Mouse (Mus musculus) heart, postnatal 0 days (tissue): ENCODE measurements around the gene Zfp385b. TPM values are rescaled to one million over a fixed set of nuclear protein-coding genes. Genes with fewer than 3 reads are reported as not detected.

Source experiments
- ATAC-seq: fragments of 200-750 bp; cut with Nextera tagmentation; 2 replicates; pipeline ENCODE4 v1.8.0; 2017; ENCODE audit warnings: low read depth, moderate number of reproducible peaks, moderate library complexity; ENCODE audit not compliant: insufficient read depth
- DNase-seq: peaks from one replicate; pipeline ENCODE4 v3.0.0-alpha.2; 2016; ENCODE audit warnings: low spot score
- H3K27ac ChIP-seq: fragments of 300-500 bp; sonication (generic); 2 replicates; pipeline ENCODE4 v1.5.1; 2014; ENCODE audit warnings: low read depth, mild to moderate bottlenecking
- H3K27me3 ChIP-seq: fragments of 300-500 bp; sonication (generic); 2 replicates; pipeline ENCODE4 v1.6.1; 2014; ENCODE audit warnings: low read length, mixed read lengths; ENCODE audit not compliant: control insufficient read depth, insufficient read depth
- H3K36me3 ChIP-seq: fragments of 300-500 bp; sonication (generic); replicated peaks from 2 replicates; pipeline ENCODE4 v1.6.1; 2014; ENCODE audit warnings: low read length, mixed read lengths; ENCODE audit not compliant: control insufficient read depth, insufficient read depth
- H3K4me1 ChIP-seq: fragments of 300-500 bp; sonication (generic); 2 replicates; pipeline ENCODE4 v1.6.1; 2014; ENCODE audit warnings: antibody characterized with exemption; ENCODE audit not compliant: control insufficient read depth, insufficient read depth
- H3K4me2 ChIP-seq: fragments of 300-500 bp; sonication (generic); 2 replicates; pipeline ENCODE4 v1.6.1; 2014; ENCODE audit warnings: low read depth, mild to moderate bottlenecking, low read length, moderate library complexity
- H3K4me3 ChIP-seq: fragments of 300-500 bp; sonication (generic); 2 replicates; pipeline ENCODE4 v1.5.1; 2014; ENCODE audit warnings: low read depth, low read length
- H3K9ac ChIP-seq: fragments of 300-500 bp; sonication (generic); replicated peaks from 2 replicates; pipeline ENCODE4 v1.6.1; 2014; ENCODE audit warnings: low read depth, low read length, mixed read lengths
- H3K9me3 ChIP-seq: fragments of 300-500 bp; sonication (generic); replicated peaks from 2 replicates; pipeline ENCODE4 v1.6.1; 2016; ENCODE audit warnings: low read length; ENCODE audit not compliant: control insufficient read depth
- CTCF ChIP-seq: IDR thresholded peaks from 2 replicates; pipeline ENCODE4 v1.5.1; 2016; ENCODE audit warnings: antibody characterized with exemption, control low read depth, low read depth
- EP300 ChIP-seq: IDR thresholded peaks from 2 replicates; pipeline ENCODE4 v1.6.1; 2016; ENCODE audit warnings: antibody characterized with exemption, low read depth
- WGBS: fragments of 180-500 bp; shearing (Covaris S2); extraction: QIAGEN DNeasy Blood & Tissue Kit; methylation state at CpG from one replicate; pipeline ENCODE4 v1.1.7; 2014; 5-methylcytosine and 5-hydroxymethylcytosine counted together
- polyA plus RNA-seq: library from polyadenylated mRNA; unstranded; fragments of >200 nt; fragmentation: Nextera tagmentation; extraction: Ambion mirVana; gene quantifications from 2 replicates; pipeline ENCODE4 v1.2.1, GENCODE M21; 2015
- total RNA-seq: library from RNA; depleted of rRNA; stranded (reverse); fragments of >200 nt; gene quantifications from 2 replicates; pipeline ENCODE4 v1.2.3, GENCODE M21; 2014; ENCODE audit warnings: low replicate concordance

Zfp385b gene
- total and polyA plus RNA-seq, 2 experiments from 2014 or later: 1.8 to 4.2 TPM

GRCm38 (mm10) chr2:77461413-77461812, 358.0 kb downstream of the Zfp385b start:
- ATAC-seq (no peak), DNase-seq (no peak)
- H3K27me3 ChIP-seq: no peaks in the 10 kb centered on the region
- WGBS: 93% methylated on average over 10 of the region's 10 CpGs
- H3K27ac ChIP-seq: no peak overlapping the region
- no peaks in the 10 kb centered on the region for H3K9me3 ChIP-seq
- H3K4me1 ChIP-seq: no peaks in the 10 kb centered on the region
- no peak for TF ChIP-seq CTCF
- TF ChIP-seq EP300: no peak
- no peak overlapping the region for H3K4me3 ChIP-seq
- H3K9ac ChIP-seq: no peak overlapping the region
- no peak overlapping the region for H3K4me2 ChIP-seq
- H3K36me3 ChIP-seq: no peaks in the 10 kb centered on the region

- DNase-seq: no peak
- Histone ChIP-seq H3K27me3 (no peaks in the 10 kb centered on the region), H3K4me2 (no peak overlapping the region), H3K9ac (no peak overlapping the region), H3K27ac (no peak overlapping the region), H3K36me3 (no peaks in the 10 kb centered on the region), H3K4me3 (no peak overlapping the region), H3K9me3 (no peaks in the 10 kb centered on the region), H3K4me1 (no peaks in the 10 kb centered on the region)
- 59% methylated on average over 6 of the region's 6 CpGs for WGBS
- TF ChIP-seq EP300 (no peak), CTCF (no peak)
- ATAC-seq: no peak
Observed at GRCm38 (mm10) chr2:77460011-77460410, 359.4 kb downstream of the Zfp385b start.

- WGBS: 86% methylated on average over 6 of the region's 6 CpGs
- Histone ChIP-seq H3K27me3 (no peaks in the 10 kb centered on the region), H3K9me3 (no peaks in the 10 kb centered on the region), H3K4me1 (peaks cover 8% of the 10 kb centered on the region), H3K27ac (no peak overlapping the region), H3K9ac (no peak overlapping the region), H3K36me3 (no peaks in the 10 kb centered on the region), H3K4me2 (no peak overlapping the region), H3K4me3 (no peak overlapping the region)
- ATAC-seq: no peak
- DNase-seq: no peak
- TF ChIP-seq EP300 (no peak), CTCF (no peak)
Observed at GRCm38 (mm10) chr2:77458431-77458830, 361.0 kb downstream of the Zfp385b start.

DNA sequence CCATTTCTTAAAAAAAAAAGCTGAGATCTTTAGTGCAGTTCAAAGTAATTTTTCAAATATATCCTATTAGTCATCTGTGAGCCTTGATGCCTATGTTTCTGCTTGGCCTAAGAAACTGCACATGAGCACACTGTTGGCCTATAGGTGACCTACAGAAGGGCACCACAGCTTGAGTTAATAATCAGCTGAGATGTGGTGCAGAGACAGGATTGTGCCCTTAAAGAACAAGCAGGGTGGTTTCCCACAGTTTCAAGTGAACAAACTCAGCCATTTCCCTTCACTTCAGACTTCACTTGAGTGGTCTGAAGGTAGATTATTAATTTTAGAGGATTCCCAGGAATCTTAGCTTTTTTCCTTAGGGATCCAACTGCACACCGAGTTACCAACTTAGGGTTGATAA, 362.3 kb downstream of the Zfp385b start:
- no peak for TF ChIP-seq EP300
- TF ChIP-seq CTCF: no peak
- ATAC-seq (no peak), DNase-seq (no peak)
- no peaks in the 10 kb centered on the region for H3K36me3 ChIP-seq
- no peaks in the 10 kb centered on the region for H3K27me3 ChIP-seq
- peaks cover 8% of the 10 kb centered on the region for H3K4me1 ChIP-seq
- H3K9ac ChIP-seq: no peak overlapping the region
- no peaks in the 10 kb centered on the region for H3K9me3 ChIP-seq
- no peak overlapping the region for H3K27ac ChIP-seq
- H3K4me2 ChIP-seq: no peak overlapping the region
- H3K4me3 ChIP-seq: no peak overlapping the region
- WGBS: 17% methylated on average over 1 of the region's 1 CpGs

GRCm38 (mm10) chr2:77456602-77457001, 362.8 kb downstream of the Zfp385b start:
- DNase-seq (peak; percentile 48), ATAC-seq (peak; percentile 47; the same call in 1 of the 2 replicates)
- H3K9ac ChIP-seq: no peak overlapping the region
- H3K4me3 ChIP-seq: no peak overlapping the region
- no peaks in the 10 kb centered on the region for H3K36me3 ChIP-seq
- no peak overlapping the region for H3K4me2 ChIP-seq
- H3K9me3 ChIP-seq: no peaks in the 10 kb centered on the region
- 40% methylated on average over 4 of the region's 4 CpGs for WGBS
- peaks cover 8% of the 10 kb centered on the region for H3K4me1 ChIP-seq
- no peak overlapping the region for H3K27ac ChIP-seq
- no peaks in the 10 kb centered on the region for H3K27me3 ChIP-seq
- TF ChIP-seq CTCF (peak; percentile 73), EP300 (no peak)

- WGBS: 28% methylated on average over 7 of the region's 7 CpGs
- Histone ChIP-seq H3K36me3 (no peaks in the 10 kb centered on the region), H3K27ac (peak overlapping the region; percentile 44), H3K4me1 (peaks cover 8% of the 10 kb centered on the region), H3K4me2 (peak overlapping the region; percentile 40), H3K9me3 (no peaks in the 10 kb centered on the region), H3K27me3 (no peaks in the 10 kb centered on the region), H3K9ac (no peak overlapping the region), H3K4me3 (no peak overlapping the region)
- TF ChIP-seq CTCF: no peak
- no peak for TF ChIP-seq EP300
- ATAC-seq (peak; percentile 44; the same call in 1 of the 2 replicates), DNase-seq (peak; percentile 17)
Observed at GRCm38 (mm10) chr2:77454341-77454937, 365.0 kb downstream of the Zfp385b start.
